ENCODE assay signal across 8 mouse cellular contexts in the genomic region with DNA sequence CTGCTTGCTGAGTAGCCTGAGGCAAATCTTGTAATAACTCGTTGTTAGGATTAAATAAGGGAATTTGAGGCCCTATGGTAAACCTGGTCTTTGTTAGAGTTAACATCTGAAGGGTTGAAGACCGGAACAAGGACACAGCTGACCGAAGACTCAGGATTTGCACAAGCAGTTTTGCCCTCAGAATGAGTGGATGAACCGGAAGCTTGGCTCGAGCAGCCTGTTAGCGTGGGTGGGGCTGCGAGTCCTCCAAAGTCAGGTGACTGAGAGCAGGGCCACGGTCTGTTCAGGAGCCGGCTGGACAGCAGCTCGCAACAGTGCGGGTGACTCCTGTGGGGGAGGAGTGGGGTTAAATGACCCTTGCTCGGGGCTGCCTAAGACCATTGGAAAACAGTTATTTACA. TPM values are rescaled to one million over a fixed set of nuclear protein-coding genes. Genes with fewer than 3 reads are reported as not detected.
A peak's percentile ranks its signal among the peaks of the same experiment; 100 is the strongest.
DNase-seq lines count a peak whose midpoint lies in the region; ATAC-seq and TF ChIP-seq lines count a peak whose summit lies in the region.

No protein-coding gene starts in this region.

- H3K9me3 ChIP-seq in embryonic facial prominence, embryonic 13.5 days: no peaks in the 10 kb centered on the region
- H3K9me3 ChIP-seq in hindbrain, embryonic 15.5 days: no peaks in the 10 kb centered on the region
- no peaks in the 10 kb centered on the region for H3K9me3 ChIP-seq in neural tube, embryonic 15.5 days (replicated peaks)

- TF ChIP-seq POLR2A in thymus, adult 2 months (IDR thresholded peaks at IDR 0.05; ENCODE audit: control insufficient read depth, extremely low read depth, insufficient read depth, low read length, poor library complexity): no peak

- H3K4me1 ChIP-seq in embryonic facial prominence, embryonic 13.5 days: peaks cover 28% of the 10 kb centered on the region
- peaks cover 28% of the 10 kb centered on the region for H3K4me1 ChIP-seq in hindbrain, embryonic 15.5 days (replicated peaks)
- peaks cover 28% of the 10 kb centered on the region for H3K4me1 ChIP-seq in neural tube, embryonic 15.5 days
- peaks cover 7% of the 10 kb centered on the region for H3K4me1 ChIP-seq in thymus, adult 2 months (replicated peaks; ENCODE audit: control insufficient read depth, insufficient read depth, low read length)

- DNase-seq in embryo, embryonic 11 days: peak; percentile 32
- DNase-seq in embryo, embryonic 9.5 days (ENCODE audit: extremely low spot score): no peak
- DNase-seq in liver: peak; percentile 68
- DNase-seq in thymus, adult 2 months: no peak
- DNase-seq in layer of hippocampus, adult 2 months (ENCODE audit: low spot score in 2 of 2): no peak

- H3K4me3 ChIP-seq in embryonic facial prominence, embryonic 13.5 days: peak overlapping the region; percentile 16; the same call in 1 of the 2 replicates
- no peak overlapping the region for H3K4me3 ChIP-seq in hindbrain, embryonic 15.5 days
- 0 out of 2 replicates have a peak overlapping the region, but pooled peaks have one; percentile 92 for H3K4me3 ChIP-seq in neural tube, embryonic 15.5 days (replicated peaks)
- no peak overlapping the region for H3K4me3 ChIP-seq in thymus, adult 2 months (ENCODE audit: control insufficient read depth, insufficient read depth, low read length)
- no peak overlapping the region for H3K4me3 ChIP-seq in layer of hippocampus, adult 2 months

- H3K36me3 ChIP-seq in embryonic facial prominence, embryonic 13.5 days: peaks cover 38% of the 10 kb centered on the region
- H3K36me3 ChIP-seq in hindbrain, embryonic 15.5 days: peaks cover 32% of the 10 kb centered on the region
- peaks cover 36% of the 10 kb centered on the region for H3K36me3 ChIP-seq in neural tube, embryonic 15.5 days
- H3K36me3 ChIP-seq in thymus, adult 2 months (ENCODE audit: control insufficient read depth, insufficient read depth, low read length): no peaks in the 10 kb centered on the region

- peak overlapping the region; percentile 39; the same call in 1 of the 2 replicates for H3K27ac ChIP-seq in embryonic facial prominence, embryonic 13.5 days
- H3K27ac ChIP-seq in hindbrain, embryonic 15.5 days (replicated peaks): no peak overlapping the region
- H3K27ac ChIP-seq in neural tube, embryonic 15.5 days (replicated peaks): no peak overlapping the region
- H3K27ac ChIP-seq in thymus, adult 2 months (ENCODE audit: control insufficient read depth, insufficient read depth, low read length): no peak overlapping the region
- no peak overlapping the region; the same call in 1 of the 2 replicates for H3K27ac ChIP-seq in layer of hippocampus, adult 2 months

- H3K9ac ChIP-seq in embryonic facial prominence, embryonic 13.5 days: no peak overlapping the region; the same call in 1 of the 2 replicates
- H3K9ac ChIP-seq in hindbrain, embryonic 15.5 days: no peak overlapping the region
- H3K9ac ChIP-seq in neural tube, embryonic 15.5 days (replicated peaks): 0 out of 2 replicates have a peak overlapping the region, but pooled peaks have one; percentile 14

- 34% methylated on average over 12 of the region's 12 CpGs for WGBS in embryonic facial prominence, embryonic 13.5 days
- 71% methylated on average over 12 of the region's 12 CpGs for WGBS in hindbrain, embryonic 15.5 days
- WGBS in neural tube, embryonic 15.5 days: 68% methylated on average over 12 of the region's 12 CpGs
- WGBS in thymus, adult 2 months: 95% methylated on average over 12 of the region's 12 CpGs

- no peak for TF ChIP-seq CTCF in thymus, adult 2 months (IDR thresholded peaks at IDR 0.05; ENCODE audit: borderline replicate concordance, control insufficient read depth, extremely low read depth, insufficient read depth, low read length, poor library complexity)
- TF ChIP-seq CTCF in layer of hippocampus, adult 2 months (conservative IDR thresholded peaks at IDR 0.05): no peak

- H3K4me2 ChIP-seq in embryonic facial prominence, embryonic 13.5 days: peak overlapping the region; percentile 73
- H3K4me2 ChIP-seq in hindbrain, embryonic 15.5 days: 0 out of 2 replicates have a peak overlapping the region, but pooled peaks have one; percentile 75
- peak overlapping the region; percentile 71 for H3K4me2 ChIP-seq in neural tube, embryonic 15.5 days

- ATAC-seq in embryonic facial prominence, embryonic 13.5 days (ENCODE audit: insufficient number of reproducible peaks, insufficient read depth, low FRiP score, low TSS enrichment, low read depth): no peak
- no peak for ATAC-seq in hindbrain, embryonic 15.5 days (ENCODE audit: low FRiP score, low read depth)
- no peak for ATAC-seq in neural tube, embryonic 15.5 days (ENCODE audit: low FRiP score)

- H3K27me3 ChIP-seq in embryonic facial prominence, embryonic 13.5 days: no peaks in the 10 kb centered on the region
- no peaks in the 10 kb centered on the region for H3K27me3 ChIP-seq in hindbrain, embryonic 15.5 days
- H3K27me3 ChIP-seq in neural tube, embryonic 15.5 days (replicated peaks): no peaks in the 10 kb centered on the region
- no peaks in the 10 kb centered on the region for H3K27me3 ChIP-seq in thymus, adult 2 months (ENCODE audit: control insufficient read depth, insufficient read depth, low read length)

RNA-seq across cellular contexts. Expression of a gene that starts 2.8 kb away (rescaled TPM):
- 148 and 150 TPM in 2 replicates for polyA plus RNA-seq in embryonic facial prominence, embryonic 13.5 days (2015; fragmentation: Nextera tagmentation; extraction: Ambion mirVana)
- polyA plus RNA-seq in hindbrain, embryonic 15.5 days (2015; fragmentation: Nextera tagmentation; extraction: Ambion mirVana): 273 and 278 TPM in 2 replicates
- 231 and 265 TPM in 2 replicates for polyA plus RNA-seq in neural tube, embryonic 15.5 days (2015; fragmentation: Nextera tagmentation; extraction: Ambion mirVana)
- polyA plus RNA-seq in thymus, adult 2 months (2012; rRNA removed): 20.0 and 21.7 TPM in 2 replicates
- total RNA-seq in layer of hippocampus, adult 2 months (2021): 100 to 1,000 TPM; 115 to 125 TPM

RNA-seq across cellular contexts. Expression of a gene that starts 57.7 kb away (rescaled TPM):
- polyA plus RNA-seq in embryonic facial prominence, embryonic 13.5 days (2015; fragmentation: Nextera tagmentation; extraction: Ambion mirVana): 107 and 112 TPM in 2 replicates
- polyA plus RNA-seq in hindbrain, embryonic 15.5 days (2015; fragmentation: Nextera tagmentation; extraction: Ambion mirVana): 84.0 and 87.4 TPM in 2 replicates
- 89.8 and 91.1 TPM in 2 replicates for polyA plus RNA-seq in neural tube, embryonic 15.5 days (2015; fragmentation: Nextera tagmentation; extraction: Ambion mirVana)
- 7.3 and 8.5 TPM in 2 replicates for polyA plus RNA-seq in thymus, adult 2 months (2012; rRNA removed)
- 10 to 100 TPM; 50.0 to 50.2 TPM for total RNA-seq in layer of hippocampus, adult 2 months (2021)

RNA-seq across cellular contexts. Expression of a gene that starts 58.3 kb away (rescaled TPM):
- 10.5 and 12.4 TPM in 2 replicates for polyA plus RNA-seq in embryonic facial prominence, embryonic 13.5 days (2015; fragmentation: Nextera tagmentation; extraction: Ambion mirVana)
- 16.8 and 17.6 TPM in 2 replicates for polyA plus RNA-seq in hindbrain, embryonic 15.5 days (2015; fragmentation: Nextera tagmentation; extraction: Ambion mirVana)
- 14.9 and 17.7 TPM in 2 replicates for polyA plus RNA-seq in neural tube, embryonic 15.5 days (2015; fragmentation: Nextera tagmentation; extraction: Ambion mirVana)
- polyA plus RNA-seq in thymus, adult 2 months (2012; rRNA removed): 1.2 and 1.4 TPM in 2 replicates
- 10 to 100 TPM; 17.5 to 18.6 TPM for total RNA-seq in layer of hippocampus, adult 2 months (2021)

Comparison
In these comparisons a context has a peak if more than half of its experiments do, and no peak if none do; other contexts are left out.
1. DNase-seq: peak in embryo, embryonic 11 days (single experiment) and liver (single experiment); none in embryo, embryonic 9.5 days (single experiment), thymus, adult 2 months (single experiment) and layer of hippocampus, adult 2 months (0 of 2).
2. H3K4me3 ChIP-seq: peak in embryonic facial prominence, embryonic 13.5 days (single experiment) and neural tube, embryonic 15.5 days (single experiment); none in hindbrain, embryonic 15.5 days (single experiment), thymus, adult 2 months (single experiment) and layer of hippocampus, adult 2 months (single experiment).
3. Peak in every context shown above with its lines, with median percentiles within 50 percentile points of each other: H3K4me2 ChIP-seq.